Mouse (Mus musculus) hindbrain, postnatal 0 days (tissue): ENCODE results near the gene Aagab. TPM values are rescaled to one million over a fixed set of nuclear protein-coding genes. Genes with fewer than 3 reads are reported as not detected.

Experiments used
- ATAC-seq: fragments of 200-750 bp; cut with Nextera tagmentation; 2 replicates; pipeline ENCODE4 v1.8.0; 2017; ENCODE audit warnings: mild to moderate bottlenecking, moderate TSS enrichment, moderate library complexity
- DNase-seq: peaks from one replicate; pipeline ENCODE4 v3.0.0-alpha.2; 2015; ENCODE audit warnings: low spot score
- H3K27ac ChIP-seq: fragments of 300-500 bp; sonication (generic); 2 replicates; pipeline ENCODE4 v1.5.1; 2014; ENCODE audit warnings: mild to moderate bottlenecking
- H3K27me3 ChIP-seq: fragments of 300-500 bp; sonication (generic); 2 replicates; pipeline ENCODE4 v1.6.1; 2014; ENCODE audit warnings: low read length, mixed read lengths; ENCODE audit not compliant: insufficient read depth
- H3K36me3 ChIP-seq: fragments of 300-500 bp; sonication (generic); 2 replicates; pipeline ENCODE4 v1.6.1; 2014; ENCODE audit warnings: low read length, mixed read lengths; ENCODE audit not compliant: insufficient read depth
- H3K4me1 ChIP-seq: fragments of 300-500 bp; sonication (generic); 2 replicates; pipeline ENCODE4 v1.6.1; 2014; ENCODE audit warnings: antibody characterized with exemption, low read length, mixed read lengths; ENCODE audit not compliant: insufficient read depth
- H3K4me2 ChIP-seq: fragments of 300-500 bp; sonication (generic); 2 replicates; pipeline ENCODE4 v1.6.1; 2014; ENCODE audit warnings: low read depth, mild to moderate bottlenecking, low read length, moderate library complexity, mixed read lengths
- H3K4me3 ChIP-seq: fragments of 300-500 bp; sonication (generic); 2 replicates; pipeline ENCODE4 v1.5.1; 2014; ENCODE audit warnings: low read length
- H3K9ac ChIP-seq: fragments of 300-500 bp; sonication (generic); replicated peaks from 2 replicates; pipeline ENCODE4 v1.6.1; 2014; ENCODE audit warnings: mild to moderate bottlenecking, low read length, moderate library complexity, mixed read lengths
- H3K9me3 ChIP-seq: fragments of 300-500 bp; sonication (generic); 2 replicates; pipeline ENCODE4 v1.6.1; 2016; ENCODE audit warnings: low read length, mixed read lengths
- CTCF ChIP-seq: IDR thresholded peaks from 2 replicates; pipeline ENCODE4 v1.5.1; 2016; ENCODE audit warnings: antibody characterized with exemption, control low read depth, low read depth
- WGBS: fragments of 180-500 bp; shearing (Covaris S2); extraction: QIAGEN DNeasy Blood & Tissue Kit; methylation state at CpG from one replicate; pipeline ENCODE4 v1.1.7; 2014; 5-methylcytosine and 5-hydroxymethylcytosine counted together
- polyA plus RNA-seq: library from polyadenylated mRNA; unstranded; fragments of >200 nt; fragmentation: Nextera tagmentation; extraction: Ambion mirVana; gene quantifications from 2 replicates; pipeline ENCODE4 v1.2.1, GENCODE M21; 2015
- total RNA-seq: library from RNA; depleted of rRNA; stranded (reverse); fragments of >200 nt; gene quantifications from 2 replicates; pipeline ENCODE4 v1.2.3, GENCODE M21; 2014

The Aagab gene
- total and polyA plus RNA-seq, 2 experiments from 2014 or later, result 30.9 to 51.9 TPM

- no peak for TF ChIP-seq CTCF
- Histone ChIP-seq H3K27ac (no peak overlapping the region), H3K36me3 (peaks cover 22% of the 10 kb centered on the region; the same call in 1 of the 2 replicates), H3K4me1 (no peaks in the 10 kb centered on the region), H3K4me2 (no peak overlapping the region), H3K9me3 (no peaks in the 10 kb centered on the region), H3K27me3 (no peaks in the 10 kb centered on the region), H3K9ac (no peak overlapping the region), H3K4me3 (no peak overlapping the region)
- no peak for DNase-seq
- WGBS, result 92% methylated on average over 4 of the region's 4 CpGs
- ATAC-seq, result no peak
Measured at GRCm38 (mm10) chr9:63641983-63642646, 39.7 kb downstream of the Aagab start.

GRCm38 (mm10) chr9:63644011-63644410, 41.6 kb downstream of the Aagab start:
- Histone ChIP-seq H3K4me2 (no peak overlapping the region), H3K27ac (no peak overlapping the region), H3K9me3 (no peaks in the 10 kb centered on the region), H3K4me1 (no peaks in the 10 kb centered on the region), H3K27me3 (no peaks in the 10 kb centered on the region), H3K4me3 (no peak overlapping the region), H3K36me3 (peaks cover 19% of the 10 kb centered on the region; the same call in 1 of the 2 replicates), H3K9ac (no peak overlapping the region)
- TF ChIP-seq CTCF, result no peak
- ATAC-seq, result no peak
- no peak for DNase-seq
- 90% methylated on average over 6 of the region's 6 CpGs for WGBS

GRCm38 (mm10) chr9:63645084-63645483, 42.6 kb downstream of the Aagab start:
- no peak overlapping the region for H3K27ac ChIP-seq
- WGBS, result 84% methylated on average over 8 of the region's 8 CpGs
- DNase-seq (no peak), ATAC-seq (0 out of 2 replicates have a peak, but pooled peaks have one; percentile 16)
- H3K9ac ChIP-seq, result no peak overlapping the region
- H3K4me3 ChIP-seq, result no peak overlapping the region
- peaks cover 12% of the 10 kb centered on the region; the same call in 1 of the 2 replicates for H3K36me3 ChIP-seq
- TF ChIP-seq CTCF, result no peak
- H3K27me3 ChIP-seq, result no peaks in the 10 kb centered on the region
- no peaks in the 10 kb centered on the region for H3K9me3 ChIP-seq
- H3K4me1 ChIP-seq, result no peaks in the 10 kb centered on the region
- no peak overlapping the region for H3K4me2 ChIP-seq

GRCm38 (mm10) chr9:63647581-63648519, 45.4 kb downstream of the Aagab start:
- no peaks in the 10 kb centered on the region for H3K27me3 ChIP-seq
- no peak overlapping the region for H3K9ac ChIP-seq
- no peaks in the 10 kb centered on the region for H3K9me3 ChIP-seq
- peaks cover 3% of the 10 kb centered on the region; the same call in 1 of the 2 replicates for H3K36me3 ChIP-seq
- no peak for ATAC-seq
- H3K4me1 ChIP-seq, result peaks cover 8% of the 10 kb centered on the region; the same call in 1 of the 2 replicates
- no peak for DNase-seq
- H3K4me2 ChIP-seq, result no peak overlapping the region
- no peak for TF ChIP-seq CTCF
- no peak overlapping the region for H3K27ac ChIP-seq
- WGBS, result 79% methylated on average over 9 of the region's 9 CpGs
- H3K4me3 ChIP-seq, result no peak overlapping the region

- H3K27me3 ChIP-seq, result no peaks in the 10 kb centered on the region
- 75% methylated on average over 9 of the region's 9 CpGs for WGBS
- H3K9me3 ChIP-seq, result no peaks in the 10 kb centered on the region
- H3K4me3 ChIP-seq, result no peak overlapping the region
- H3K4me2 ChIP-seq, result no peak overlapping the region
- H3K27ac ChIP-seq, result no peak overlapping the region
- H3K36me3 ChIP-seq, result no peaks in the 10 kb centered on the region
- peaks cover 8% of the 10 kb centered on the region; the same call in 1 of the 2 replicates for H3K4me1 ChIP-seq
- TF ChIP-seq CTCF, result 0 out of 2 replicates have a peak, but pooled peaks have one; percentile 7
- no peak for DNase-seq
- H3K9ac ChIP-seq, result no peak overlapping the region
- ATAC-seq, result no peak
Measured at GRCm38 (mm10) chr9:63648520-63648918, 46.1 kb downstream of the Aagab start.

GRCm38 (mm10) chr9:63649841-63650545, 47.5 kb downstream of the Aagab start:
- Histone ChIP-seq H3K36me3 (no peaks in the 10 kb centered on the region), H3K4me2 (no peak overlapping the region), H3K4me3 (no peak overlapping the region), H3K9ac (no peak overlapping the region), H3K9me3 (no peaks in the 10 kb centered on the region), H3K27ac (no peak overlapping the region), H3K27me3 (no peaks in the 10 kb centered on the region), H3K4me1 (peaks cover 14% of the 10 kb centered on the region)
- DNase-seq, result no peak
- peak; percentile 53 for TF ChIP-seq CTCF
- WGBS, result 81% methylated on average over 8 of the region's 8 CpGs
- ATAC-seq, result no peak
